Mouse (Mus musculus): ENCODE results near the gene Cdh8. TPM values are rescaled to one million over a fixed set of nuclear protein-coding genes. Genes with fewer than 3 reads are reported as not detected.

Cdh8 gene
- polyA plus RNA-seq, 1 experiment from 2014 or later = 15.6 TPM

- no peaks in the 10 kb centered on the region for H3K9me3 ChIP-seq (ENCODE audit: control insufficient read depth, low read length)
- no peaks in the 10 kb centered on the region for H3K27me3 ChIP-seq (ENCODE audit: control insufficient read depth, insufficient read depth, low read length)
- no peak overlapping the region for H3K4me3 ChIP-seq (ENCODE audit: low read depth, low read length)
- H3K4me1 ChIP-seq (ENCODE audit: control insufficient read depth, insufficient read depth, low read length) = peaks cover 3% of the 10 kb centered on the region; the same call in 1 of the 2 replicates
- DNase-seq (ENCODE audit: low spot score, missing footprints) (peak; percentile 77), ATAC-seq (ENCODE audit: low FRiP score) (no peak)
- no peak overlapping the region for H3K27ac ChIP-seq (ENCODE audit: low read depth, low read length)
- WGBS = 65% methylated on average over 1 of the region's 1 CpGs
- no peak overlapping the region for H3K4me2 ChIP-seq
- no peaks in the 10 kb centered on the region for H3K36me3 ChIP-seq (ENCODE audit: control insufficient read depth, insufficient read depth, low read length)
- no peak overlapping the region for H3K9ac ChIP-seq (ENCODE audit: low read length)
Observed at GRCm38 (mm10) chr8:99339310-99339709, 77.0 kb downstream of the Cdh8 start.

GRCm38 (mm10) chr8:99327559-99327958 lies 88.7 kb downstream of the Cdh8 start:
- DNase-seq (ENCODE audit: low spot score, missing footprints) (no peak), ATAC-seq (ENCODE audit: low FRiP score) (no peak)
- H3K36me3 ChIP-seq (ENCODE audit: control insufficient read depth, insufficient read depth, low read length) = no peaks in the 10 kb centered on the region

GRCm38 (mm10) chr8:99314561-99314960 lies 101.7 kb downstream of the Cdh8 start:
- H3K4me1 ChIP-seq (ENCODE audit: control insufficient read depth, insufficient read depth, low read length) = no peaks in the 10 kb centered on the region
- no peak overlapping the region for H3K4me2 ChIP-seq
- no peak overlapping the region for H3K4me3 ChIP-seq (ENCODE audit: low read depth, low read length)
- no peaks in the 10 kb centered on the region for H3K9me3 ChIP-seq (ENCODE audit: control insufficient read depth, low read length)
- ATAC-seq (ENCODE audit: low FRiP score) (no peak), DNase-seq (ENCODE audit: low spot score, missing footprints) (no peak)
- no peaks in the 10 kb centered on the region for H3K36me3 ChIP-seq (ENCODE audit: control insufficient read depth, insufficient read depth, low read length)
- no peak overlapping the region for H3K9ac ChIP-seq (ENCODE audit: low read length)
- 92% methylated on average over 2 of the region's 2 CpGs for WGBS
- H3K27me3 ChIP-seq (ENCODE audit: control insufficient read depth, insufficient read depth, low read length) = no peaks in the 10 kb centered on the region
- no peak overlapping the region for H3K27ac ChIP-seq (ENCODE audit: low read depth, low read length)

More at GRCm38 (mm10) chr8:99327559-99327958, 88.7 kb downstream of the Cdh8 start:
- Histone ChIP-seq H3K27me3 (ENCODE audit: control insufficient read depth, insufficient read depth, low read length) (no peaks in the 10 kb centered on the region), H3K4me2 (no peak overlapping the region), H3K9ac (ENCODE audit: low read length) (no peak overlapping the region), H3K27ac (ENCODE audit: low read depth, low read length) (no peak overlapping the region), H3K4me1 (ENCODE audit: control insufficient read depth, insufficient read depth, low read length) (no peaks in the 10 kb centered on the region), H3K9me3 (ENCODE audit: control insufficient read depth, low read length) (no peaks in the 10 kb centered on the region), H3K4me3 (ENCODE audit: low read depth, low read length) (no peak overlapping the region)
- WGBS = 73% methylated on average over 5 of the region's 5 CpGs

GRCm38 (mm10) chr8:99304184-99304583 lies 112.1 kb downstream of the Cdh8 start:
- Histone ChIP-seq H3K9ac (ENCODE audit: low read length) (no peak overlapping the region), H3K9me3 (ENCODE audit: control insufficient read depth, low read length) (no peaks in the 10 kb centered on the region), H3K4me1 (ENCODE audit: control insufficient read depth, insufficient read depth, low read length) (no peaks in the 10 kb centered on the region), H3K36me3 (ENCODE audit: control insufficient read depth, insufficient read depth, low read length) (no peaks in the 10 kb centered on the region), H3K27ac (ENCODE audit: low read depth, low read length) (no peak overlapping the region), H3K4me3 (ENCODE audit: low read depth, low read length) (no peak overlapping the region), H3K4me2 (no peak overlapping the region), H3K27me3 (ENCODE audit: control insufficient read depth, insufficient read depth, low read length) (no peaks in the 10 kb centered on the region)
- 87% methylated on average over 4 of the region's 4 CpGs for WGBS
- ATAC-seq (ENCODE audit: low FRiP score) = no peak
- no peak for DNase-seq (ENCODE audit: low spot score, missing footprints)

GRCm38 (mm10) chr8:99290201-99290600 lies 126.1 kb downstream of the Cdh8 start:
- H3K4me1 ChIP-seq (ENCODE audit: control insufficient read depth, insufficient read depth, low read length) = no peaks in the 10 kb centered on the region
- no peak overlapping the region for H3K4me2 ChIP-seq
- no peak overlapping the region for H3K4me3 ChIP-seq (ENCODE audit: low read depth, low read length)
- no peak for DNase-seq (ENCODE audit: low spot score, missing footprints)
- H3K27me3 ChIP-seq (ENCODE audit: control insufficient read depth, insufficient read depth, low read length) = no peaks in the 10 kb centered on the region
- WGBS = 97% methylated on average over 1 of the region's 1 CpGs
- H3K27ac ChIP-seq (ENCODE audit: low read depth, low read length) = no peak overlapping the region
- H3K9ac ChIP-seq (ENCODE audit: low read length) = no peak overlapping the region
- H3K36me3 ChIP-seq (ENCODE audit: control insufficient read depth, insufficient read depth, low read length) = no peaks in the 10 kb centered on the region
- no peaks in the 10 kb centered on the region for H3K9me3 ChIP-seq (ENCODE audit: control insufficient read depth, low read length)
- no peak for ATAC-seq (ENCODE audit: low FRiP score)

GRCm38 (mm10) chr8:99285103-99285502 lies 131.2 kb downstream of the Cdh8 start:
- WGBS = 83% methylated on average over 1 of the region's 1 CpGs
- Histone ChIP-seq H3K9me3 (ENCODE audit: control insufficient read depth, low read length) (no peaks in the 10 kb centered on the region), H3K4me1 (ENCODE audit: control insufficient read depth, insufficient read depth, low read length) (no peaks in the 10 kb centered on the region), H3K27ac (ENCODE audit: low read depth, low read length) (no peak overlapping the region), H3K27me3 (ENCODE audit: control insufficient read depth, insufficient read depth, low read length) (no peaks in the 10 kb centered on the region), H3K4me2 (no peak overlapping the region), H3K9ac (ENCODE audit: low read length) (no peak overlapping the region), H3K36me3 (ENCODE audit: control insufficient read depth, insufficient read depth, low read length) (no peaks in the 10 kb centered on the region), H3K4me3 (ENCODE audit: low read depth, low read length) (no peak overlapping the region)
- ATAC-seq (ENCODE audit: low FRiP score) (no peak), DNase-seq (ENCODE audit: low spot score, missing footprints) (no peak)

GRCm38 (mm10) chr8:99280375-99280774 lies 135.9 kb downstream of the Cdh8 start:
- 0 out of 2 replicates have a peak, but pooled peaks have one; percentile 9 for ATAC-seq (ENCODE audit: low FRiP score)
- H3K9me3 ChIP-seq (ENCODE audit: control insufficient read depth, low read length) = no peaks in the 10 kb centered on the region

GRCm38 (mm10) chr8:99267133-99267532 lies 149.1 kb downstream of the Cdh8 start:
- H3K9me3 ChIP-seq (ENCODE audit: control insufficient read depth, low read length) = no peaks in the 10 kb centered on the region
- no peak overlapping the region for H3K27ac ChIP-seq (ENCODE audit: low read depth, low read length)
- WGBS = 31% methylated on average over 3 of the region's 3 CpGs
- H3K36me3 ChIP-seq (ENCODE audit: control insufficient read depth, insufficient read depth, low read length) = no peaks in the 10 kb centered on the region
- H3K4me3 ChIP-seq (ENCODE audit: low read depth, low read length) = no peak overlapping the region
- peaks cover 2% of the 10 kb centered on the region; the same call in 1 of the 2 replicates for H3K4me1 ChIP-seq (ENCODE audit: control insufficient read depth, insufficient read depth, low read length)
- H3K4me2 ChIP-seq = no peak overlapping the region
- no peak; the same call in 1 of the 2 replicates for ATAC-seq (ENCODE audit: low FRiP score)
- H3K9ac ChIP-seq (ENCODE audit: low read length) = no peak overlapping the region
- DNase-seq (ENCODE audit: low spot score, missing footprints) = no peak
- H3K27me3 ChIP-seq (ENCODE audit: control insufficient read depth, insufficient read depth, low read length) = no peaks in the 10 kb centered on the region

More at GRCm38 (mm10) chr8:99280375-99280774, 135.9 kb downstream of the Cdh8 start:
- Histone ChIP-seq H3K4me1 (ENCODE audit: control insufficient read depth, insufficient read depth, low read length) (no peaks in the 10 kb centered on the region), H3K4me2 (no peak overlapping the region), H3K27me3 (ENCODE audit: control insufficient read depth, insufficient read depth, low read length) (no peaks in the 10 kb centered on the region), H3K9ac (ENCODE audit: low read length) (no peak overlapping the region), H3K4me3 (ENCODE audit: low read depth, low read length) (no peak overlapping the region), H3K36me3 (ENCODE audit: control insufficient read depth, insufficient read depth, low read length) (no peaks in the 10 kb centered on the region), H3K27ac (ENCODE audit: low read depth, low read length) (no peak overlapping the region)
- no peak for DNase-seq (ENCODE audit: low spot score, missing footprints)

- ATAC-seq (ENCODE audit: low FRiP score) = no peak
- Histone ChIP-seq H3K4me3 (ENCODE audit: low read depth, low read length) (no peak overlapping the region), H3K4me1 (ENCODE audit: control insufficient read depth, insufficient read depth, low read length) (peaks cover 11% of the 10 kb centered on the region; the same call in 1 of the 2 replicates), H3K27ac (ENCODE audit: low read depth, low read length) (no peak overlapping the region), H3K9ac (ENCODE audit: low read length) (no peak overlapping the region), H3K9me3 (ENCODE audit: control insufficient read depth, low read length) (no peaks in the 10 kb centered on the region), H3K4me2 (no peak overlapping the region), H3K36me3 (ENCODE audit: control insufficient read depth, insufficient read depth, low read length) (no peaks in the 10 kb centered on the region), H3K27me3 (ENCODE audit: control insufficient read depth, insufficient read depth, low read length) (no peaks in the 10 kb centered on the region)
- no peak for DNase-seq (ENCODE audit: low spot score, missing footprints)
- 69% methylated on average over 4 of the region's 4 CpGs for WGBS
Observed at GRCm38 (mm10) chr8:99234372-99234771, 181.9 kb downstream of the Cdh8 start.
